Mouse (Mus musculus) kidney, adult 2 months (tissue): ENCODE results near the gene Gpr156.
"Not testable (repeated sequence)": the region's sequence is repeated elsewhere in the genome, so short reads cannot be mapped to it uniquely, and the experiment has no call there.

ENCODE experiments used
- CTCF ChIP-seq: fragments of 200-500 bp; conservative IDR thresholded peaks from 2 replicates; pipeline ENCODE4 v1.5.1; 2011; ENCODE audit warnings: low read depth, mild to moderate bottlenecking, control low read depth, low read length, moderate library complexity, mixed read lengths; ENCODE audit not compliant: insufficient read depth, insufficient read length
- POLR2A ChIP-seq: fragments of 200-500 bp; IDR thresholded peaks from one replicate; pipeline ENCODE4 v1.6.1; 2011; ENCODE audit warnings: low read depth, low read length, control low read depth

DNA sequence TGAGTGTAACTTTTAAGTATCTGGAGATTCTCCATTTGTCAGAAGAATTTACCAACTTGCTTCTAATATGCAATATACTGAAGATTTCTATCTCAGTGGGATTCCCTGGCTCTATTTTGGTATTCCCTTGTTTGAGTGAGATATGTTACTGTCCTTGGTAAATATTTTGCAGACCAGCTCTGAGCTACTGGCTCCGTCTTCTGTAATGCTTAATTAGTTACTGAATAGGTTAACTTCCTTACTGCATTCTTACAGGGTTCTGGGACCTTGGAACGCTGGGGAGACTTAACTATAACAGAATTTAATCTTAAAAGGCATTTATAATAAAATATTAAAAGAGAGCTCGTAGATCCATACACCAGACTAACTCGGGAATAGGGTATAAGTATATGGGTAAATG lies 121.8 kb downstream of the Gpr156 start:
- not testable (repeated sequence) for TF ChIP-seq CTCF, POLR2A
